Mouse (Mus musculus) heart, postnatal 0 days (tissue): Measurements from ENCODE around the gene Podn.

ENCODE experiments used
- CTCF ChIP-seq: IDR thresholded peaks from 2 replicates; pipeline ENCODE4 v1.5.1; 2016; ENCODE audit warnings: antibody characterized with exemption, control low read depth, low read depth
- EP300 ChIP-seq: IDR thresholded peaks from 2 replicates; pipeline ENCODE4 v1.6.1; 2016; ENCODE audit warnings: antibody characterized with exemption, low read depth

DNA sequence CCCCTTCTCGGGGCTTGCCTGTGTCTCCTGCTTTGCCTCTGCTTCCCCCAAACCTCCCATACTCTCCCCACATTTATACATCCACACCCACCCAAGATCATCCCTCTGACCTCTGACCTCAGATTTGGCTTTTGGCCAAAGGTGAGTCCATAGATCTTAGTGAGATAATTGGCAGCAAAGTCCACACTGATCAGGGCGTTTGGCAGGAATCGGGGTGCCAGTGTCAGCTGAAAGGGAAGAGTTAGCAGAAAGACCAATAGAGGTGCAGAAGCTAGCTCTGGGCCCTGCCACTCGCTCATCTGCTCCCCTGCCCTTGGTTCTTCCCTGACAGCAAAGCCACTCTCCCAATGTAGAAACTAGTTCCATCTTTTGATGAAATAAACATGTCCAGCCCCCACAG lies 73.1 kb downstream of the Podn start:
- TF ChIP-seq CTCF (no peak), EP300 (no peak)
